Mouse (Mus musculus): ENCODE measurements around the gene Gtf2e1. TPM values are rescaled to one million over a fixed set of nuclear protein-coding genes. Genes with fewer than 3 reads are reported as not detected.

Gene Gtf2e1
- 17.4 to 18.3 TPM (median 17.9 TPM) in 4 replicates for total RNA-seq (2023; ENCODE audit: inconsistent age)

GRCm38 (mm10) chr16:37539611-37540580 lies at the start of gene Gtf2e1, which contains the start of gene Rabl3:
Gene Gtf2e1 (minus strand): TSS chr16:37539789.
Gene Rabl3 (plus strand): TSS chr16:37539885.

GRCm38 (mm10) chr16:37579994-37580393 lies 40.4 kb upstream of the Gtf2e1 start, which contains the start of gene Hgd:
Gene Hgd (plus strand): TSS chr16:37580153.

Other genes starting within 250 kb of the Gtf2e1 start
- not detected in 4 replicates for gene Stxbp5l, start 154.8 kb downstream of the Gtf2e1 start, total RNA-seq (2023; ENCODE audit: inconsistent age)
- gene Rabl3, start 96 bp upstream of the Gtf2e1 start, total RNA-seq (2023; ENCODE audit: inconsistent age): 14.4 to 19.3 TPM (median 15.4 TPM) in 4 replicates
- gene Hgd, start 40.4 kb upstream of the Gtf2e1 start, total RNA-seq (2023; ENCODE audit: inconsistent age): not detected in 4 replicates
- 28.3 to 39.4 TPM (median 33.2 TPM) in 4 replicates for gene Ndufb4, start 114.7 kb upstream of the Gtf2e1 start, total RNA-seq (2023; ENCODE audit: inconsistent age)
- gene Fstl1, start 237.1 kb upstream of the Gtf2e1 start, total RNA-seq (2023; ENCODE audit: inconsistent age): 0.78 to 1.9 TPM (median 1.3 TPM) in 4 replicates

All from B cell, adult (primary cell).